Mouse (Mus musculus): ENCODE data around the gene Hbq1a. TPM values are rescaled to one million over a fixed set of nuclear protein-coding genes. Genes with fewer than 3 reads are reported as not detected.

Gene Hbq1a
- polyA plus RNA-seq, 1 experiment from 2014 or later: 1.9 TPM

DNA sequence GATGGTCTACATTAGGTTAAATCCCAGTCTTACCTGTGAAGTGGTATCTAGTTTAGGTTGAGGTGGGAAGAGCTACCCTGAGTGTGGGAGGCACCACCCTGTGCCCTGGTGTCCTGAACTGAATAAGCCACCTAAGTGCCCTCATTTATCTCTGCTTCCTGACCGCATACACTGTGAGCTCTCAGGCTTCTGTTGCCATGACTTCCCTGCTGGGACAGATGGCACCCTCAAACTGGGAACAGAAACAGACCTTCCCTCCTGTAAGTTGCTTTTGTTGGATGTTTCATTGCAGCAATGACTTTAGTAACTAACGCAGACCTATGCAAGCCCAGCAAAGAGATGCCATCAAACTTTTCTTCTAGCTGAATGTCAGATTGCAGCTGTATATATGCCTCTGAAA is 33.4 kb downstream of the Hbq1a start:
- peaks cover 9% of the 10 kb centered on the region for H3K4me1 ChIP-seq (replicated peaks; ENCODE audit: control insufficient read depth, insufficient read depth, low read length)
- H3K9me3 ChIP-seq (ENCODE audit: control insufficient read depth, low read length): peaks cover 7% of the 10 kb centered on the region; the same call in 1 of the 2 replicates
- no peak overlapping the region for H3K9ac ChIP-seq (replicated peaks; ENCODE audit: low read depth, low read length)
- H3K4me3 ChIP-seq (replicated peaks; ENCODE audit: low read length): no peak overlapping the region
- H3K36me3 ChIP-seq (ENCODE audit: control insufficient read depth, insufficient read depth): no peaks in the 10 kb centered on the region
- no peak overlapping the region for H3K4me2 ChIP-seq (ENCODE audit: low read length)
- no peak for ATAC-seq
- no peak overlapping the region for H3K27ac ChIP-seq (ENCODE audit: low read length)
- no peaks in the 10 kb centered on the region for H3K27me3 ChIP-seq (replicated peaks; ENCODE audit: control insufficient read depth, insufficient read depth, low read length)
- 67% methylated on average over 2 of the region's 2 CpGs for WGBS

GRCm38 (mm10) chr11:32336435-32336907 is 36.6 kb downstream of the Hbq1a start:
- H3K27me3 ChIP-seq (replicated peaks; ENCODE audit: control insufficient read depth, insufficient read depth, low read length): no peaks in the 10 kb centered on the region
- H3K9ac ChIP-seq (replicated peaks; ENCODE audit: low read depth, low read length): no peak overlapping the region
- ATAC-seq: no peak
- 85% methylated on average over 6 of the region's 6 CpGs for WGBS
- H3K4me2 ChIP-seq (ENCODE audit: low read length): no peak overlapping the region
- peaks cover 7% of the 10 kb centered on the region; the same call in 1 of the 2 replicates for H3K9me3 ChIP-seq (ENCODE audit: control insufficient read depth, low read length)
- H3K36me3 ChIP-seq (ENCODE audit: control insufficient read depth, insufficient read depth): no peaks in the 10 kb centered on the region
- peaks cover 3% of the 10 kb centered on the region; the same call in 1 of the 2 replicates for H3K4me1 ChIP-seq (replicated peaks; ENCODE audit: control insufficient read depth, insufficient read depth, low read length)
- no peak overlapping the region for H3K4me3 ChIP-seq (replicated peaks; ENCODE audit: low read length)
- no peak overlapping the region for H3K27ac ChIP-seq (ENCODE audit: low read length)

- ATAC-seq: no peak
- Histone ChIP-seq H3K4me1 (replicated peaks; ENCODE audit: control insufficient read depth, insufficient read depth, low read length) (no peaks in the 10 kb centered on the region), H3K27me3 (replicated peaks; ENCODE audit: control insufficient read depth, insufficient read depth, low read length) (no peaks in the 10 kb centered on the region), H3K27ac (ENCODE audit: low read length) (no peak overlapping the region), H3K36me3 (ENCODE audit: control insufficient read depth, insufficient read depth) (no peaks in the 10 kb centered on the region), H3K9ac (replicated peaks; ENCODE audit: low read depth, low read length) (no peak overlapping the region), H3K4me2 (ENCODE audit: low read length) (no peak overlapping the region), H3K4me3 (replicated peaks; ENCODE audit: low read length) (no peak overlapping the region), H3K9me3 (ENCODE audit: control insufficient read depth, low read length) (peaks cover 7% of the 10 kb centered on the region; the same call in 1 of the 2 replicates)
- WGBS: 74% methylated on average over 2 of the region's 2 CpGs
Observed at GRCm38 (mm10) chr11:32339131-32339531, 39.3 kb downstream of the Hbq1a start.

DNA sequence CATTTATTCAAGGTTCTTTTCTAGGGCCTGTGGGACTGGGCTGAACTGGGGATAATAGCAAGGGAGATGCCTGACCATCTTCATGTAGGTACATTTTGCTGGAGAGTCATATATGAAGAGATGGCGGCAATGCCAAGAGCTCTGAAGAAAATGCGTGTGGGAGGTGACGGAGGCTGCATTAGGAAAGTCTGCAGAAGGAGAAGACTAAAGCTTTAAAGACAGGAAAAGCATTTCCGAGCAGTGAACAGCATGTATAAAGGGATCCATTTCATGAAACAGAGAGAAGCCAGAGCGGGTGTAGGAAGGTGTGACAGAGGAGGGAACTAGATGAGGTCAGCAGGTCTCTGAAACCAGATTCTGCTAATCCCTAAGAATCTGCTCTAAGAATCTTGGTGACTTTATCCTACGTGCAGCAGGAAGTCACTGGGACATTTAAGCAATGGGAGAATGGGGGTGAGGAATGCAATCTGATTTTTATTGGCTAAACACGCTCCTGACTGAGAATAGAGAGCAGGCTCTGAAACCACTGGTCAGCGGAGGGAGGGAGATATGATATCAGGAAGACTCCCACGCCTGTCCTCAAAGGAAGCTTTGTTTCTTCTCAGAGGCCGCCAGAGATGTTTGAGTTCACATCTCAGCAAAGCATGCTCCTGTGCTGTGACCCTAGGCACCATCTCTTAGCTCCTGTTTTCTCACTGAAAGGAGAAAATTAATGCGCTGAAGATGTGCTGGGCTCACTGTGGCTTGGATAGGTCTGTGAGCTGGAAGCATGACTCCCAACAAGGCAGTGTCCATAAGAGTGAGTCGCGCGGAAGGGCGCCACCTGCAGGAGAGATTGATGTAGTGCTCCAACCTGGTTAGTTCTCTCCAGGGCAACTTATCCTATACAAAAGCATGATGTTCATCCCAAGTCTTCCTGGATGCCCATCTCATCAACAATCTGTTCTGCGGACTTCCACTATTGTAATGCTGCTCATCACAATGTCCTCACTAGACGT is 40.9 kb downstream of the Hbq1a start:
- WGBS: 51% methylated on average over 17 of the region's 17 CpGs
- Histone ChIP-seq H3K36me3 (ENCODE audit: control insufficient read depth, insufficient read depth) (no peaks in the 10 kb centered on the region), H3K27ac (ENCODE audit: low read length) (no peak overlapping the region), H3K9ac (replicated peaks; ENCODE audit: low read depth, low read length) (no peak overlapping the region), H3K4me2 (ENCODE audit: low read length) (no peak overlapping the region), H3K4me3 (replicated peaks; ENCODE audit: low read length) (no peak overlapping the region), H3K9me3 (ENCODE audit: control insufficient read depth, low read length) (peaks cover 7% of the 10 kb centered on the region; the same call in 1 of the 2 replicates), H3K27me3 (replicated peaks; ENCODE audit: control insufficient read depth, insufficient read depth, low read length) (no peaks in the 10 kb centered on the region), H3K4me1 (replicated peaks; ENCODE audit: control insufficient read depth, insufficient read depth, low read length) (no peaks in the 10 kb centered on the region)
- ATAC-seq: peak; percentile 58

- Histone ChIP-seq H3K27me3 (replicated peaks; ENCODE audit: control insufficient read depth, insufficient read depth, low read length) (no peaks in the 10 kb centered on the region), H3K4me2 (ENCODE audit: low read length) (no peak overlapping the region), H3K4me1 (replicated peaks; ENCODE audit: control insufficient read depth, insufficient read depth, low read length) (peaks cover 7% of the 10 kb centered on the region), H3K27ac (ENCODE audit: low read length) (no peak overlapping the region), H3K9ac (replicated peaks; ENCODE audit: low read depth, low read length) (no peak overlapping the region), H3K9me3 (ENCODE audit: control insufficient read depth, low read length) (no peaks in the 10 kb centered on the region), H3K4me3 (replicated peaks; ENCODE audit: low read length) (no peak overlapping the region), H3K36me3 (ENCODE audit: control insufficient read depth, insufficient read depth) (no peaks in the 10 kb centered on the region)
- WGBS: 14% methylated on average over 2 of the region's 2 CpGs
- ATAC-seq: no peak
Observed at GRCm38 (mm10) chr11:32342770-32343191, 42.9 kb downstream of the Hbq1a start.

GRCm38 (mm10) chr11:32343350-32343749 is 43.5 kb downstream of the Hbq1a start:
- no peak overlapping the region for H3K4me3 ChIP-seq (replicated peaks; ENCODE audit: low read length)
- H3K27me3 ChIP-seq (replicated peaks; ENCODE audit: control insufficient read depth, insufficient read depth, low read length): no peaks in the 10 kb centered on the region
- ATAC-seq: no peak
- H3K27ac ChIP-seq (ENCODE audit: low read length): no peak overlapping the region
- H3K36me3 ChIP-seq (ENCODE audit: control insufficient read depth, insufficient read depth): no peaks in the 10 kb centered on the region
- 88% methylated on average over 1 of the region's 1 CpGs for WGBS
- no peak overlapping the region for H3K4me2 ChIP-seq (ENCODE audit: low read length)
- H3K4me1 ChIP-seq (replicated peaks; ENCODE audit: control insufficient read depth, insufficient read depth, low read length): peaks cover 10% of the 10 kb centered on the region
- no peak overlapping the region for H3K9ac ChIP-seq (replicated peaks; ENCODE audit: low read depth, low read length)
- H3K9me3 ChIP-seq (ENCODE audit: control insufficient read depth, low read length): no peaks in the 10 kb centered on the region

- no peak overlapping the region for H3K27ac ChIP-seq (ENCODE audit: low read length)
- no peak overlapping the region for H3K4me3 ChIP-seq (replicated peaks; ENCODE audit: low read length)
- no peak overlapping the region for H3K9ac ChIP-seq (replicated peaks; ENCODE audit: low read depth, low read length)
- ATAC-seq: no peak
- H3K9me3 ChIP-seq (ENCODE audit: control insufficient read depth, low read length): no peaks in the 10 kb centered on the region
- H3K27me3 ChIP-seq (replicated peaks; ENCODE audit: control insufficient read depth, insufficient read depth, low read length): no peaks in the 10 kb centered on the region
- no peak overlapping the region for H3K4me2 ChIP-seq (ENCODE audit: low read length)
- H3K36me3 ChIP-seq (ENCODE audit: control insufficient read depth, insufficient read depth): no peaks in the 10 kb centered on the region
- H3K4me1 ChIP-seq (replicated peaks; ENCODE audit: control insufficient read depth, insufficient read depth, low read length): peaks cover 25% of the 10 kb centered on the region
- WGBS: 73% methylated on average over 6 of the region's 6 CpGs
Observed at GRCm38 (mm10) chr11:32345504-32346297, 45.8 kb downstream of the Hbq1a start.

DNA sequence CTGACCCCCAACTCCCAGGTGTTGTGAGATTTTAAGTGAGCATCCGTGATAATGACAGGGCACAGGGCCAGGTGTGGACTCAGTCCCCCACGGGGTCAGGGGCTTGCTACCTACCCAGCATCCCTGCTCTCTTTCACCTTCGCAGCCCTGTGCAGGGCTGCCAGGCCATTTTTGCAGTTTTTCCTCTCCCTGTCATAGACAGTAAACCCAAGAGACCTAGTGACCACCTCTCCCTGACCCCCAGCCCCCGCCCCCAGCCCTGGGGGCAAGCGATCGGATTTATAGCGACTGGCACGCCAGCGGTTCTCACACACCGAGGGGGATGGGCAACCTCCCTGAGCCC is 47.4 kb downstream of the Hbq1a start:
- WGBS: 3% methylated on average over 10 of the region's 10 CpGs
- no peaks in the 10 kb centered on the region for H3K9me3 ChIP-seq (ENCODE audit: control insufficient read depth, low read length)
- no peaks in the 10 kb centered on the region for H3K27me3 ChIP-seq (replicated peaks; ENCODE audit: control insufficient read depth, insufficient read depth, low read length)
- H3K4me2 ChIP-seq (ENCODE audit: low read length): peak overlapping the region; percentile 71
- H3K27ac ChIP-seq (ENCODE audit: low read length): peak overlapping the region; percentile 46
- H3K9ac ChIP-seq (replicated peaks; ENCODE audit: low read depth, low read length): peak overlapping the region; percentile 91
- ATAC-seq: peak; percentile 27; the same call in 1 of the 2 replicates
- H3K4me3 ChIP-seq (replicated peaks; ENCODE audit: low read length): peak overlapping the region; percentile 81
- H3K36me3 ChIP-seq (ENCODE audit: control insufficient read depth, insufficient read depth): 0 out of 2 replicates have a peak, but pooled peaks cover 4% of the 10 kb centered on the region
- peaks cover 25% of the 10 kb centered on the region for H3K4me1 ChIP-seq (replicated peaks; ENCODE audit: control insufficient read depth, insufficient read depth, low read length)
